Mouse (Mus musculus): ENCODE measurements around the gene 4933402E13Rik. TPM values are rescaled to one million over a fixed set of nuclear protein-coding genes. Genes with fewer than 3 reads are reported as not detected.

4933402E13Rik gene
- not detected for total RNA-seq (2022)

GRCm38 (mm10) chrX:62283199-62283598 is at the start of gene 4933402E13Rik:
4933402E13Rik (plus strand) TSS chrX:62283499.
- DNase-seq (ENCODE audit: low spot score in 2 of 2): no peak

Other genes with a start within 250 kb of the 4933402E13Rik start
- gene 4931400O07Rik, start 184.5 kb downstream of the 4933402E13Rik start, total RNA-seq (2022): not detected